Mouse (Mus musculus) testis, adult 2 months (tissue): ENCODE measurements around the gene Thap4.

Experiments
- CTCF ChIP-seq: fragments of 200-500 bp; IDR thresholded peaks from 2 replicates; pipeline ENCODE4 v1.5.1; 2012; ENCODE audit warnings: low read depth, mild to moderate bottlenecking, inconsistent platforms, low read length, moderate library complexity; ENCODE audit not compliant: control insufficient read depth, insufficient read depth, insufficient replicate concordance
- POLR2A ChIP-seq: fragments of 200-500 bp; IDR thresholded peaks from 2 replicates; pipeline ENCODE4 v1.6.1; 2012; ENCODE audit warnings: low read depth, mild to moderate bottlenecking, inconsistent platforms, low read length, moderate library complexity; ENCODE audit not compliant: control insufficient read depth

GRCm38 (mm10) chr1:93699159-93699558, 55.5 kb downstream of the Thap4 start:
- TF ChIP-seq CTCF (no peak), POLR2A (no peak)
